Mouse (Mus musculus) right cerebral cortex, postnatal 10 days (tissue): ENCODE measurements at regions not wholly inside any gene's neighbourhood (a gene's known extent, or its start where the extent isn't known, plus 50 kb on each side); places are given as distances from the start of the nearest gene placed in this dataset.

Experiments
- DNase-seq, 2 experiments: peaks; one replicate each; pipeline ENCODE4 v3.0.0; 2021; ENCODE audit warnings: low spot score in 2 of 2

DNA sequence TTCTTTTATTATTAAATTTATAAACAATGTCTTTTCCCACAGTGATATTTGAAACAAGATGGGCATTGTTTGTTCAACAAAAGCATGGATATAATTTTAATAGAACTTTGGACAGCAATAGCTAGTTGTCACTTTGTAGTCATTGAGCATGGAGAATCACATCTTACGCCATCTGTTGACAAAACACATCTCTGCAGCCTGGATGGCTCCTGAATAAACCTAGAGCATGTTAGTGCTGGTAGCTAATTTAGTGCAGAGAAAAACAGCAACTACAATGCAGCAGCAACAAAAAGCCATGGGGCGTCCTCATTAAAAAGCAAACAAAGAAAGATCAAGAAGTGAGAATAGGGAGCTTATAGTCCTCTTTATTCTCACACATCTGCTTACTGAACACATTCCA is 900.9 kb upstream of the Cdh7 start:
- no peak for DNase-seq

DNA sequence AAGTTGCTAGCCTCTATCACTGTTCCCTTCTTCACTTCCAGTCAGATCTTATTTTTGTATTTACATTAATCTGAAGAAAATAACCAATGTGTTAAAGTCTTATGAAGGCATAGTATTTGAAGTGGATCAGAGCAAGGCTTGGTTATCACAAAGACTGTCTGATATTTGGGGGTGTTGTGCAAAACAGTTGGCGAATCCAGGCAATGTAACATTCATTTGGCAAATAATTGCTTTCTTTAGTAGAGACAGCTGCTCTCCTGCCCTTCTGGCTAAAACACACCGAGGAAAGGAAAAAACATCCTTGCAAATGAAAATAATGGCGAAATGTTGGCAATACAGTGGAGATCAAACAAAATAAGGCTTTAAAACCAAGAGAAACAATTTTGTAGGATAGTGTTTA is 896.1 kb upstream of the Cdh7 start:
- no peak for DNase-seq

DNA sequence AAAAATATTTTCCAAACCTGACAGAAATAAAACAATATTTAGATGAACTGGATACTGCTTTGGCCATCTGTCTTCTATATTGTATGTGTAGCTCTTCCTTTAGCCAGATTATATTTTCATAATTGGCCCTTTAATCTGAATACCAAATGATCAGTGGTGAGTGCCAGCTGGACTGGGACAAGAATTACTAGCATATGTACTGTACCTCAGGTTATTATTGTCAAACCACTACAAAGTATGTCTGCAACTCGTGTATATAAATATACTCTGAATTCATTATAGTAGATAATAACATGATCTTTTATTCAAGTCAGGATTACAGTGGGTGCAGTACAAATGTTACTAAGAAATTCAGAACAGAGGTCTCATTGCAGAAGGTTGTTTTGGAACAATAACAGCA is 877.2 kb upstream of the Cdh7 start:
- DNase-seq: peak in 1 of 2 experiments; percentile 21
